Mouse (Mus musculus): Measurements from ENCODE around the gene Tmc6. TPM values are rescaled to one million over a fixed set of nuclear protein-coding genes. Genes with fewer than 3 reads are reported as not detected.

Tmc6 gene
- polyA plus RNA-seq, 1 experiment from 2014 or later, result 55.5 TPM

- no peak overlapping the region for H3K27ac ChIP-seq
- 94% methylated on average over 6 of the region's 6 CpGs for WGBS (ENCODE audit: insufficient replicate concordance)
- no peak for ATAC-seq
- H3K4me1 ChIP-seq, result peaks cover 80% of the 10 kb centered on the region
- no peaks in the 10 kb centered on the region for H3K27me3 ChIP-seq (replicated peaks)
- H3K9ac ChIP-seq, result no peak overlapping the region
- H3K4me3 ChIP-seq, result no peak overlapping the region
- H3K36me3 ChIP-seq, result peaks cover 77% of the 10 kb centered on the region
- no peak overlapping the region for H3K4me2 ChIP-seq
- no peaks in the 10 kb centered on the region for H3K9me3 ChIP-seq (replicated peaks)
These were observed 24.8 kb upstream of the Tmc6 start for GRCm38 (mm10) chr11:117806781-117807180.

DNA sequence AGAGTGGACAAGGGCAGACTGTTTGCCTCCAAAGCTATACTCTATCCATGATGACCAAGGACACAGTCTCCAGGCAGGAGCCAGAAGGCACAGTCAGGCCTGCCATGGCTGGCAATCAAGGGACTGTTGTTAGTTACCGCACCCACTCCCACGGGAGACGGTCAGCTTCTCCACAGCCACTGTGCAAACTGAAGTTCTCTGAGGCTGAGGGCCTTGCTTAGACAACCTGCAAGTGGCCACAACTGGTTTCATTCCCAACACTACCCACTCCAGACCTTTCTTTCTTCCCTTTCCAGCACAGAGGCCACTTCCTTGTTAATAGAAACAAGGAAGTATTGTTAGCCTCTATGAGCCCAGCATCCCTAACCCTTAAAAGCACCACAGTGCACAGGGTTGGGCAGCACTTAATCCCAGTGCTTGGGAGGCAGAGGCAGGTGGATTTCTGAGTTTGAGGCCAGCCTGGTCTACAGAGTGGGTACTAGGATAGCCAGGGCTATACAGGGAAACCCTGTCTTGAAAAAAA, 21.2 kb upstream of the Tmc6 start:
- WGBS (ENCODE audit: insufficient replicate concordance), result 89% methylated on average over 3 of the region's 3 CpGs
- H3K27ac ChIP-seq, result peak overlapping the region; percentile 95
- peaks cover 83% of the 10 kb centered on the region for H3K4me1 ChIP-seq
- no peak for ATAC-seq
- peak overlapping the region; percentile 91 for H3K9ac ChIP-seq
- peaks cover 96% of the 10 kb centered on the region for H3K36me3 ChIP-seq
- H3K9me3 ChIP-seq (replicated peaks), result no peaks in the 10 kb centered on the region
- H3K4me3 ChIP-seq, result peak overlapping the region; percentile 81
- H3K4me2 ChIP-seq, result peak overlapping the region; percentile 84
- H3K27me3 ChIP-seq (replicated peaks), result no peaks in the 10 kb centered on the region

DNA sequence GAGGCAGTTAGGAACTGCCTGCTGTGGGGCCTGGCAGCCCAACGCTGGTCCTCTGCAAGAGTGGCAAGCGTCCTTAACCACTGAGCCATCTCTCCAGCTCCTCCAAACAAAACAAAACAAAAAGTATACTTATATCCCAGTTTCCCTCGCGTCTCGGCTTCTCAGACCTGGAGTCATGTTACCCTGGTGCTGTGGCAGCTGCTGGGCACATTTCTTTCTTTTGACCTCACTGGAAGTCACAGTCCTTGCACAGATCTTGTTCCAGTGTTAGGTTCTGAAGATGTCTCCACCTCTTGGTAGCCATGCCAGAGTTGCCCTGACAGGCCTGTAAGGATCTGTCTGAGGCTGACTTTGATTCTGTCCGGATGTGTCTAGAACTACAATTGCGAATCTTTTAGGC, 19.7 kb upstream of the Tmc6 start:
- no peak for ATAC-seq
- Histone ChIP-seq H3K4me3 (peak overlapping the region; percentile 81), H3K4me2 (peak overlapping the region; percentile 84), H3K9me3 (replicated peaks) (no peaks in the 10 kb centered on the region), H3K9ac (peak overlapping the region; percentile 91), H3K36me3 (peaks cover 80% of the 10 kb centered on the region), H3K27me3 (replicated peaks) (no peaks in the 10 kb centered on the region), H3K4me1 (peaks cover 87% of the 10 kb centered on the region), H3K27ac (peak overlapping the region; percentile 95)
- 88% methylated on average over 7 of the region's 7 CpGs for WGBS (ENCODE audit: insufficient replicate concordance)

- ATAC-seq, result no peak
- Histone ChIP-seq H3K4me3 (peak overlapping the region; percentile 81), H3K27me3 (replicated peaks) (no peaks in the 10 kb centered on the region), H3K4me2 (peak overlapping the region; percentile 84), H3K9me3 (replicated peaks) (no peaks in the 10 kb centered on the region), H3K9ac (peak overlapping the region; percentile 91), H3K27ac (peak overlapping the region; percentile 95), H3K36me3 (peaks cover 64% of the 10 kb centered on the region), H3K4me1 (peaks cover 96% of the 10 kb centered on the region)
- 86% methylated on average over 7 of the region's 7 CpGs for WGBS (ENCODE audit: insufficient replicate concordance)
These were observed 18.0 kb upstream of the Tmc6 start for GRCm38 (mm10) chr11:117800038-117800437.

- Histone ChIP-seq H3K4me2 (peak overlapping the region; percentile 84), H3K27me3 (replicated peaks) (no peaks in the 10 kb centered on the region), H3K9ac (peak overlapping the region; percentile 91), H3K36me3 (peaks cover 56% of the 10 kb centered on the region), H3K4me3 (peak overlapping the region; percentile 81), H3K27ac (peak overlapping the region; percentile 95), H3K4me1 (peaks cover 98% of the 10 kb centered on the region), H3K9me3 (replicated peaks) (no peaks in the 10 kb centered on the region)
- 49% methylated on average over 5 of the region's 5 CpGs for WGBS (ENCODE audit: insufficient replicate concordance)
- ATAC-seq, result no peak
These were observed 17.2 kb upstream of the Tmc6 start for GRCm38 (mm10) chr11:117799174-117799573.

- WGBS (ENCODE audit: insufficient replicate concordance), result 0% methylated on average over 2 of the region's 2 CpGs
- Histone ChIP-seq H3K27me3 (replicated peaks) (no peaks in the 10 kb centered on the region), H3K4me2 (peak overlapping the region; percentile 84), H3K4me3 (peak overlapping the region; percentile 81), H3K27ac (peak overlapping the region; percentile 95), H3K9me3 (replicated peaks) (no peaks in the 10 kb centered on the region), H3K36me3 (peaks cover 47% of the 10 kb centered on the region), H3K9ac (peak overlapping the region; percentile 91), H3K4me1 (peaks cover 98% of the 10 kb centered on the region)
- peak; percentile 64 for ATAC-seq
These were observed 16.2 kb upstream of the Tmc6 start for GRCm38 (mm10) chr11:117798160-117798541.

DNA sequence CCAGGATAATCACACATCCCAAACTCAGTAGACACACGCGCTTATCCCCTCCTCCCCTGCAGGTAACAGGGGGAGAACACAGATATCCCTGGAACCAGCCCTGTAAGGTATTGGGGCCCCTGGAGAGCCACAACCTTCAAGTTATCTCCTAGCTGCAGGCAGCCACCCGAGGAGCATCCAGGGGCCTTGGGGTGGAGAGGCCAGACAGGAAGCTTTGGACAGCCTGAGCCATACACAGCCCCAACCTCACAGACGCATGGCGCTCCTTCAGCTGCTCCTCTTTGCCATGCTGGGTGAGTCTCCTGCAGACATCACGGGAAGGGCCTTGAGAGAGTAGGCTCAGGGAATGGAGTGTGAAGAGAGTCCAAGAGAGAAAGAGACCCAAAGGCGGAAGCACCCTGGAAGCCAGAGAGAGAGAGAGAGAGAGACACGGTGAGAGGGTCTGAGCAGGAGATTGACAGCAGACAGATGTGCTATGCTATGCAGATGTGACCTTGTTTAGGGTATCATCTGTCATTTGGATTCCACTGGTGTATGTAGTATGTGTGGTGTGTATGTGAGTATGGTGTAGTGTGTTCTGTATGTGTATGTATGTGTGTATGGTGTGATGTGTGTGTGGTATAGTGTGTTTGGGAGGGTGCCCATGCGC, 15.6 kb upstream of the Tmc6 start, which contains the start of gene 6030468B19Rik:
Gene 6030468B19Rik (plus strand): TSS at position 150 of the 649 bp plus-strand sequence.
- Histone ChIP-seq H3K9me3 (replicated peaks) (no peaks in the 10 kb centered on the region), H3K9ac (peak within 1 kb of the TSS; percentile 91), H3K27ac (peak within 1 kb of the TSS; percentile 95), H3K4me3 (peak within 1 kb of the TSS; percentile 81), H3K4me1 (peaks cover 98% of the 10 kb centered on the region), H3K27me3 (replicated peaks) (no peaks in the 10 kb centered on the region), H3K4me2 (peak within 1 kb of the TSS; percentile 84), H3K36me3 (peaks cover 46% of the 10 kb centered on the region)
- WGBS (ENCODE audit: insufficient replicate concordance), result 6% methylated on average over 9 of the region's 9 CpGs
- ATAC-seq, result peak; percentile 94

DNA sequence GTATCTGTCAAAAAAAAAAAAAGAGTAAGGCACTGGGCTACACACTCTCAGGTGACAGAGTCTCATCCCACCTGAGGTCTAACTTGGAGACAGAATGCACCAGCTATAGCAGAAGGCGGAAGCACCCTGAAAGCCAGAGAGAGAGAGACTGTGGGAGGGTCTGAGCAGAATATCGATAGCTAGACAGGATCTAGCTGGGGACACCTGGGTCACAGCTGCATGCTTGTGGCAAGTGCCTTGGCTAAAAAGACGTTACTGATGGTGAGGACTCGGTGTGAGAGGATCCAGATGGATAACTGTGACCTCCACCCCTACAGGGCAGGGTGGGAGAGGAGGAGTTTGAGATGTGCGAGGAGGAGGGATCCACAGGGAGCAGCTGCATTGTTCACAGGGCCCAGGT, 15.0 kb upstream of the Tmc6 start:
- Histone ChIP-seq H3K27ac (peak overlapping the region; percentile 95), H3K36me3 (peaks cover 42% of the 10 kb centered on the region), H3K4me2 (peak overlapping the region; percentile 84), H3K9me3 (replicated peaks) (no peaks in the 10 kb centered on the region), H3K9ac (peak overlapping the region; percentile 91), H3K4me3 (peak overlapping the region; percentile 81), H3K27me3 (replicated peaks) (no peaks in the 10 kb centered on the region), H3K4me1 (peaks cover 98% of the 10 kb centered on the region)
- 17% methylated on average over 5 of the region's 5 CpGs for WGBS (ENCODE audit: insufficient replicate concordance)
- peak; percentile 4 for ATAC-seq

DNA sequence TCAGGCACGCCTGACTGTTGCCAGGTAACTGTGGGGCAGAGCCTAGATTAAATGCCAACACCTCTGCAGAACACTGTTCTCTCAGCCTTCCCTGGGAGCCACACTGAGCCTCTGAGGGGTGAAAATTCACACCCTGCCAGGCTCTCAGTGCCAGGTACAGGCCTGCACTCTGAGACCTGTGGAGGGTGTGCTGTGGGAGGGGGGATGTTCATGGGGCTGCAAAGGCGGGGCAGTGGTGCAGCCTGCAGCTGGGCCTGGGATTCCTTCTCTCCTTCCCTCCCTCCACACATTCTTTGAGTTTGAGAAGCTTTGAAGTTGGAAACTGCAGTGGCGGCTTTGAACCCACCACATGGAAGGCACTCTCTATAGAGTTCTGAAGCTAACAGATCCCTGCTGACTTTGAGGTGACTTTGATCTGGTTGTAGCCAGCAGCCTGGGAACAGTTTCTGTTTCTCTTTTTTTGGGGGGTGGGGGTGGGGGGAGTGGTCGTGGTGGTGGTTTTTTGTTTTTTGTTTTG, 12.1 kb upstream of the Tmc6 start:
- ATAC-seq, result no peak
- Histone ChIP-seq H3K4me3 (no peak overlapping the region), H3K9ac (0 out of 2 replicates have a peak overlapping the region, but pooled peaks have one; percentile 22), H3K4me2 (no peak overlapping the region), H3K27me3 (replicated peaks) (no peaks in the 10 kb centered on the region), H3K36me3 (peaks cover 28% of the 10 kb centered on the region), H3K4me1 (peaks cover 90% of the 10 kb centered on the region), H3K27ac (peak overlapping the region; percentile 74), H3K9me3 (replicated peaks) (no peaks in the 10 kb centered on the region)
- 67% methylated on average over 4 of the region's 4 CpGs for WGBS (ENCODE audit: insufficient replicate concordance)

DNA sequence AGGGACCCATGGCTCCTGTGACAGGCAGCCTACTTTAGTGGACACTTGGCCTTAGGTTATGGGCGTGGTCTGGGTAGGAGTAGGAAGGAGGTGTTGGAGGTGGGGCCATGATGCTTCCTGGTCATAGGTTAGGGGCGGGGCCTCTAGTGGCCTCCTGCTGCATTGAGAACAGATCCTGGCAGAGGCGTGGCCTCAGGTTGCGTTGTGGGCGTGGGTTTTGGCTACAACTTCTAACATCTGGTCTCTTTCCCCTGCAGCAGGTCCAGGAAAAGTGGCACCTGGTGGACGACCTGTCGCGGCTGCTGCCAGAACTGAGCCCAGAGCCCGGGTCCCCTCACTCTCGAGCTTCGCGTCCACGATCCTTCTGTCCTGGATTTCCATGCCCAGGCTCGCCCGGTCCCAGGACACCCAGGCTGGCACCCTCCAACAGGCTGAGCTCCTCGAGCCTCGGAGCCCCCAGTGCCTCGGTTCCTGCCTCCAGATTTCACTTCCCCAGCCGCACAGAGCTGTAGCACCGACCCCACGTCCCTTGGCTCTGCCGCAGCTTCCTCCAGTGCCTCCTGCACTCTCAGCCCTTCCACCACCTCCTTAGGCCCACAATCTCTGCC, 10.4 kb upstream of the Tmc6 start:
- peak overlapping the region; percentile 72 for H3K9ac ChIP-seq
- peaks cover 73% of the 10 kb centered on the region for H3K4me1 ChIP-seq
- ATAC-seq, result peak; percentile 81
- no peaks in the 10 kb centered on the region for H3K9me3 ChIP-seq (replicated peaks)
- peaks cover 36% of the 10 kb centered on the region for H3K36me3 ChIP-seq
- H3K4me3 ChIP-seq, result peak overlapping the region; percentile 43
- H3K27ac ChIP-seq, result peak overlapping the region; percentile 86
- 7% methylated on average over 22 of the region's 22 CpGs for WGBS (ENCODE audit: insufficient replicate concordance)
- H3K27me3 ChIP-seq (replicated peaks), result no peaks in the 10 kb centered on the region
- peak overlapping the region; percentile 78 for H3K4me2 ChIP-seq

DNA sequence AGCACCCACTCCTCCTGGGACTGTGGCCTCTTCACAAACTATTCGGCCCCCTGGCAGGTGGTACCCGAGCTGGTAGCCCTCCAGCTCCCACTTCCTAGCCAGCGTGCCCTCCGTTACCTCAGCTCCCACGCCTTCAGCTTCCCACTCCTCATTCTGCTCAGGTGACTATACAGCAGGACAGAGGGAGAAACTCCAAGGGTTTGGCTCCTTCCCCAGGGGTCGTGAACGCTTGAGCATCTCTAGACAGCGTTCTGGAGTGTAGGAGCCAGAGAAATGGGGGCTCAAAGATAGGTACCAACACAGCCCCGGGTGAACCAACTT, 9.4 kb upstream of the Tmc6 start:
- Histone ChIP-seq H3K4me3 (no peak overlapping the region), H3K27me3 (replicated peaks) (no peaks in the 10 kb centered on the region), H3K9me3 (replicated peaks) (no peaks in the 10 kb centered on the region), H3K4me1 (peaks cover 69% of the 10 kb centered on the region), H3K36me3 (peaks cover 46% of the 10 kb centered on the region), H3K4me2 (peak overlapping the region; percentile 78), H3K27ac (peak overlapping the region; percentile 86), H3K9ac (0 out of 2 replicates have a peak overlapping the region, but pooled peaks have one; percentile 18)
- ATAC-seq, result no peak
- 74% methylated on average over 9 of the region's 9 CpGs for WGBS (ENCODE audit: insufficient replicate concordance)
